Mouse (Mus musculus) left cerebral cortex, adult 18-20 months (tissue): ENCODE data around the gene Sned1. TPM values are rescaled to one million over a fixed set of nuclear protein-coding genes. Genes with fewer than 3 reads are reported as not detected.
"Not testable (repeated sequence)": the region's sequence is repeated elsewhere in the genome, so short reads cannot be mapped to it uniquely, and the experiment has no call there.

ENCODE experiments used
- DNase-seq, 2 experiments: peaks; one replicate each; pipeline ENCODE4 v3.0.0; 2021 to 2022; ENCODE audit warnings: low spot score in 2 of 2, mixed read lengths in 1 of 2
- long read RNA-seq, 2 experiments: library from polyadenylated mRNA; stranded (forward); transcript quantifications; one replicate each; pipeline ENCODE4 v2.0.0; 2021
- total RNA-seq, 2 experiments: library from RNA; stranded (reverse); gene quantifications; 2 replicates each; pipeline ENCODE4 v1.2.3; 2021

Sned1 gene
- 1 to 10 TPM; 7.8 to 8.2 TPM for total RNA-seq
- long read RNA-seq, experiment 1: 0 reads
- long read RNA-seq, experiment 2: 0 reads

- DNase-seq: peak; percentile 62 to 64
These were observed at the start of gene Sned1 for GRCm38 (mm10) chr1:93235576-93236544. Gene Sned1, plus strand, starts transcription at chr1:93235841.

GRCm38 (mm10) chr1:93190726-93191305 lies 44.8 kb upstream of the Sned1 start:
- DNase-seq: no peak

- no peak for DNase-seq
These were observed 40.7 kb upstream of the Sned1 start for GRCm38 (mm10) chr1:93194961-93195360.

GRCm38 (mm10) chr1:93197454-93197853 lies 38.2 kb upstream of the Sned1 start:
- DNase-seq: not testable (repeated sequence)

- no peak for DNase-seq
These were observed 37.7 kb upstream of the Sned1 start for GRCm38 (mm10) chr1:93197916-93198315.

GRCm38 (mm10) chr1:93206277-93206970 lies 29.2 kb upstream of the Sned1 start:
- no peak for DNase-seq

GRCm38 (mm10) chr1:93207536-93208064 lies 28.0 kb upstream of the Sned1 start:
- DNase-seq: peak in 1 of 2 experiments; percentile 16

GRCm38 (mm10) chr1:93210213-93210641 lies 25.4 kb upstream of the Sned1 start:
- peak; percentile 31 to 36 for DNase-seq

GRCm38 (mm10) chr1:93211019-93211418 lies 24.6 kb upstream of the Sned1 start:
- DNase-seq: no peak

GRCm38 (mm10) chr1:93211549-93212220 lies 24.0 kb upstream of the Sned1 start:
- no peak for DNase-seq

- no peak for DNase-seq
These were observed 23.2 kb upstream of the Sned1 start for GRCm38 (mm10) chr1:93212441-93212840.

GRCm38 (mm10) chr1:93214612-93215011 lies 21.0 kb upstream of the Sned1 start:
- DNase-seq: no peak

GRCm38 (mm10) chr1:93216839-93217497 lies 18.7 kb upstream of the Sned1 start:
- DNase-seq: no peak

- DNase-seq: no peak
These were observed 18.1 kb upstream of the Sned1 start for GRCm38 (mm10) chr1:93217530-93217929.

GRCm38 (mm10) chr1:93220776-93221175 lies 14.9 kb upstream of the Sned1 start:
- DNase-seq: no peak

GRCm38 (mm10) chr1:93223972-93224371 lies 11.7 kb upstream of the Sned1 start:
- peak in 1 of 2 experiments; percentile 11 for DNase-seq

GRCm38 (mm10) chr1:93225226-93225625 lies 10.4 kb upstream of the Sned1 start:
- no peak for DNase-seq

- no peak for DNase-seq
These were observed 9.7 kb upstream of the Sned1 start for GRCm38 (mm10) chr1:93225731-93226520.

GRCm38 (mm10) chr1:93227303-93227975 lies 8.2 kb upstream of the Sned1 start:
- no peak for DNase-seq
